Mouse (Mus musculus) ES-E14 (cell line): ENCODE measurements around the gene Fam243. TPM values are rescaled to one million over a fixed set of nuclear protein-coding genes. Genes with fewer than 3 reads are reported as not detected.
A peak's percentile ranks its signal among the peaks of the same experiment; 100 is the strongest.

ENCODE experiments used
- DNase-seq: peaks from one replicate; pipeline ENCODE4 v3.0.0-alpha.2; 2013; ENCODE audit warnings: low read depth, low spot score
- H3K27ac ChIP-seq: 2 replicates; pipeline ENCODE4 v1.5.1; 2012; ENCODE audit warnings: low read depth, mild to moderate bottlenecking, low read length, moderate library complexity, mixed read lengths; ENCODE audit not compliant: poor library complexity, insufficient read depth, severe bottlenecking
- H3K36me3 ChIP-seq: 2 replicates; pipeline ENCODE4 v1.6.1; 2012; ENCODE audit warnings: mild to moderate bottlenecking, low read length, moderate library complexity, mixed read lengths; ENCODE audit not compliant: control insufficient read depth, poor library complexity, insufficient read depth, severe bottlenecking
- H3K4me1 ChIP-seq, 2 experiments: fragments of 150-350 bp in 1 of 2; sonication (generic) in 1 of 2; 2 replicates each; pipeline ENCODE4 v1.6.1; 2012; ENCODE audit warnings: low read length in 2 of 2, mild to moderate bottlenecking in 1 of 2, mixed read lengths in 1 of 2; ENCODE audit not compliant: control insufficient read depth in 2 of 2, insufficient read depth in 2 of 2, poor library complexity in 1 of 2
- H3K4me3 ChIP-seq, 2 experiments: fragments of 150-350 bp in 1 of 2; sonication (generic) in 1 of 2; 2 replicates each; pipeline ENCODE4 v1.5.1; 2012; ENCODE audit warnings: low read length in 2 of 2, low read depth in 1 of 2, mild to moderate bottlenecking in 1 of 2, mixed read lengths in 1 of 2; ENCODE audit not compliant: insufficient read depth in 1 of 2, poor library complexity in 1 of 2, severe bottlenecking in 1 of 2
- H3K9ac ChIP-seq: 2 replicates; pipeline ENCODE4 v1.6.1; 2012; ENCODE audit warnings: low read depth, mild to moderate bottlenecking, low read length, mixed read lengths; ENCODE audit not compliant: poor library complexity, insufficient read depth, severe bottlenecking
- H3K9me3 ChIP-seq: fragments of 150-350 bp; sonication (generic); 2 replicates; pipeline ENCODE4 v1.6.1; 2012; ENCODE audit warnings: low read depth, mild to moderate bottlenecking, low read length; ENCODE audit not compliant: control insufficient read depth, insufficient read depth
- CHD2 ChIP-seq: IDR thresholded peaks from 2 replicates; pipeline ENCODE4 v1.6.1; 2014; ENCODE audit warnings: mild to moderate bottlenecking, low read depth, low read length, inconsistent platforms
- HCFC1 ChIP-seq: IDR thresholded peaks from 2 replicates; pipeline ENCODE4 v1.6.1; 2012; ENCODE audit warnings: low read length, inconsistent platforms, borderline replicate concordance; ENCODE audit not compliant: insufficient read depth
- MAFK ChIP-seq: IDR thresholded peaks from 2 replicates; pipeline ENCODE4 v1.6.1; 2014; ENCODE audit warnings: mild to moderate bottlenecking, low read depth, low read length, inconsistent platforms; ENCODE audit not compliant: insufficient read depth
- ZC3H11A ChIP-seq: IDR thresholded peaks from 2 replicates; pipeline ENCODE4 v1.6.1; 2012; ENCODE audit warnings: low read depth, mild to moderate bottlenecking, inconsistent platforms, low read length, borderline replicate concordance
- ZNF384 ChIP-seq: IDR thresholded peaks from 2 replicates; pipeline ENCODE4 v1.6.1; 2012; ENCODE audit warnings: low read depth, low read length, inconsistent platforms
- in situ Hi-C, 2 experiments: fragments of 600-800 bp; cut with MboI; formaldehyde crosslinking; loops; one replicate each; pipeline ENCODE4 v1.15.1; 2025; ENCODE audit warnings: low sequenced_read_pairs in 2 of 2, inconsistent platforms in 1 of 2; ENCODE audit not compliant: unreplicated experiment in 2 of 2
- total RNA-seq: library from RNA; depleted of rRNA; stranded (reverse); fragments of 300-350 nt; gene quantifications from 2 replicates; pipeline ENCODE4 v1.2.3, GENCODE M21; 2012; rRNA removed

Gene Fam243
- not detected in 2 replicates for total RNA-seq

DNA sequence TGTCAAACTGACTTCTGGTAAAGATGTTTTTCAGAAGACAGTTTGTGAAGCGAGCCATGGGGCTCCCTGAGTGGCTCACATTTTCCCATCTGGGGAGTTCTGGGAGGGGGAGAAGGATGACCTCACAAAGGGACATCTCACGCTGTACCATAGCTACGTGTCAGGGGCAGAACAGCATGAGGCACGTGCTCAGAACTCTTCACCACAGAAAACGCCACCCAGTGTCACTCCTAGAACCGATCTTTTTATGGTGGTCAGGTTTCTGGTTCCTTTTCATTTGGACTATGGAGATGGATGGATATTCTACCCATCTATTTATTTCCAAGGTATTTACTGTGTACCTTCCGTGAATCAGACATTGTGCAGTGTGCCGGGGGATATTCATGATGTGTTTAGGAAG is at the start of gene Fam243:
Gene Fam243 (minus strand): TSS at position 101 of the 400 bp plus-strand sequence.
- Histone ChIP-seq H3K9me3 (no peaks in the 10 kb centered on the region), H3K4me1 (no peaks in the 10 kb centered on the region), H3K4me3 (no peak within 1 kb of the TSS), H3K27ac (no peak within 1 kb of the TSS), H3K9ac (no peak within 1 kb of the TSS), H3K36me3 (no peaks in the 10 kb centered on the region)
- in situ Hi-C loops, result no loop called here
- TF ChIP-seq CHD2, result no peak
- TF ChIP-seq MAFK, result no peak
- TF ChIP-seq HCFC1, result no peak
- no peak for TF ChIP-seq ZC3H11A
- DNase-seq, result no peak

- Histone ChIP-seq H3K9me3 (no peaks in the 10 kb centered on the region), H3K27ac (no peak overlapping the region), H3K36me3 (no peaks in the 10 kb centered on the region), H3K9ac (no peak overlapping the region), H3K4me1 (peaks cover 6% of the 10 kb centered on the region in 2 experiments; a peak in 3 of 4 replicates), H3K4me3 (no peak overlapping the region)
- in situ Hi-C loops, result no loop called here
- DNase-seq, result peak; percentile 52
- TF ChIP-seq MAFK (no peak), HCFC1 (no peak), ZNF384 (no peak), CHD2 (no peak), ZC3H11A (no peak)
Measured at GRCm38 (mm10) chr16:92369260-92369659, 48.0 kb upstream of the Fam243 start.

DNA sequence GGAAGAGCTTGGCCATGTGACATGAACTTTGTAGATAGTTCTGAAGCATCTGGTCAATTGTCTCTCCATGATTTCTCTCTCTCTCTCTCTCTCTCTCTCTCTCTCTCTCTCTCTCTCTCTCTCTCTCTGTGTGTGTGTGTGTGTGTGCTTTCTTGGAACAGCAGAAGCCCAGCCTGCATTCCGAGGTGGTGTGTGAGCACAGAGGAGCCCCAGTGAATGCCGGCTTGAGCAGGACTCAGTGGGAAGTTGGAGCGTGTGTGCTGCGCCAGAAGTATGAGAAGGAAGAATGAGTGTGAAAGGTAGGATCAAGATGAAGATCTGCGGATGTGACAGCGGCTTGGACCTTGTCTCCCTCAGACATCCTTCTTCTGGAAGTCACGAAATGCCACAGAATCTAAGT is 44.2 kb upstream of the Fam243 start:
- in situ Hi-C loops, result no loop called here
- TF ChIP-seq ZNF384 (no peak), HCFC1 (no peak), ZC3H11A (no peak), MAFK (no peak), CHD2 (no peak)
- H3K4me3 ChIP-seq, result no peak overlapping the region
- DNase-seq, result no peak
- no peak overlapping the region for H3K9ac ChIP-seq
- H3K4me1 ChIP-seq, result peaks cover 0 to 3% of the 10 kb centered on the region in 2 experiments; a peak in 1 of 4 replicates
- H3K9me3 ChIP-seq, result no peaks in the 10 kb centered on the region
- H3K36me3 ChIP-seq, result no peaks in the 10 kb centered on the region
- no peak overlapping the region for H3K27ac ChIP-seq

DNA sequence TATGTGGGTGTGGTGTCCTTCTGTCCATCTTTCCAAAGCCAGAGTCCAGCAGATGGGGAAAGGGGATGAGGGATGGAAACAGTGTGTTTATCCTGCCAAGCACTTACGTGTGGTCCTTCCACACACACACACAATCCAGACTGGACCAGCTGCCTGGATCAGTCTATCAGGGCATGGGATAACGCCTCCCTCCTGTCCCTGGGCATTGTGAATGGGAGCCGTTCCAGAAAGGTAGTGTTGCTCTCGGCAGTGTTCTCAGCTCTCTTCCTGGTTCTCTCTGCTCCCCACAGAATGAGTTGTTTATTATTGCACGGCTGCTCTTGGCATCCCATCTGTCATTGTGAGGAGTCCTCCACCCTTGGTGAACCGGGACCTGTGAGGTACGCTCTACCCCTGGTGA is 39.5 kb upstream of the Fam243 start:
- H3K4me1 ChIP-seq, result 0 out of 4 replicates have a peak, but pooled peaks cover 2 to 4% of the 10 kb centered on the region in 2 experiments
- H3K9ac ChIP-seq, result no peak overlapping the region
- H3K9me3 ChIP-seq, result no peaks in the 10 kb centered on the region
- no peak for DNase-seq
- no peak overlapping the region for H3K27ac ChIP-seq
- in situ Hi-C loops, result no loop called here
- no peak for TF ChIP-seq CHD2
- no peak for TF ChIP-seq ZC3H11A
- TF ChIP-seq ZNF384, result no peak
- TF ChIP-seq MAFK, result no peak
- no peak for TF ChIP-seq HCFC1
- H3K4me3 ChIP-seq, result no peak overlapping the region
- no peaks in the 10 kb centered on the region for H3K36me3 ChIP-seq

GRCm38 (mm10) chr16:92359229-92359628 is 38.0 kb upstream of the Fam243 start, which contains the start of gene Kcne1:
Gene Kcne1, minus strand, starts transcription at chr16:92359468.
- Histone ChIP-seq H3K27ac (no peak within 1 kb of the TSS), H3K9me3 (no peaks in the 10 kb centered on the region), H3K36me3 (no peaks in the 10 kb centered on the region), H3K9ac (no peak within 1 kb of the TSS; the same call in 1 of the 2 replicates), H3K4me1 (0 out of 4 replicates have a peak, but pooled peaks cover 2 to 4% of the 10 kb centered on the region in 2 experiments), H3K4me3 (no peak within 1 kb of the TSS; a peak in 1 of 4 replicates)
- in situ Hi-C loops, result no loop called here
- TF ChIP-seq MAFK (no peak), ZNF384 (no peak), HCFC1 (no peak), CHD2 (no peak), ZC3H11A (no peak)
- no peak for DNase-seq
